Mouse (Mus musculus): ENCODE measurements around the gene Tmem189. TPM values are rescaled to one million over a fixed set of nuclear protein-coding genes. Genes with fewer than 3 reads are reported as not detected.

Tmem189 gene
- total and polyA plus RNA-seq, 3 experiments = 21.7 to 46.5 TPM; not detected in 1

GRCm38 (mm10) chr2:167659847-167660610 is 29.6 kb downstream of the Tmem189 start:
- Histone ChIP-seq H3K36me3 (ENCODE audit: control insufficient read depth in 1 of 2, insufficient read depth in 2 of 2, low read length in 2 of 2) (peaks cover 0 to 2% of the 10 kb centered on the region in 2 experiments; a peak in 1 of 4 replicates), H3K9me3 (replicated peaks; ENCODE audit: insufficient read depth, low read length) (no peaks in the 10 kb centered on the region), H3K27ac (ENCODE audit: control insufficient read depth, low read depth, low read length) (no peak overlapping the region), H3K4me1 (ENCODE audit: control insufficient read depth in 1 of 2, insufficient read depth in 2 of 2, low read length in 2 of 2) (peaks cover 0 to 16% of the 10 kb centered on the region in 2 experiments; a peak in 3 of 4 replicates), H3K4me3 (ENCODE audit: control insufficient read depth in 1 of 2, insufficient read depth in 1 of 2, low read depth in 2 of 2, low read length in 2 of 2) (peak overlapping the region in 1 of 2 experiments; percentile 82; a peak in 2 of 4 replicates), H3K79me2 (ENCODE audit: control insufficient read depth, insufficient read depth, low read length, poor library complexity) (peaks cover 10% of the 10 kb centered on the region), H3K27me3 (ENCODE audit: control insufficient read depth in 1 of 2, insufficient read depth in 2 of 2, low read length in 2 of 2) (peaks cover 0 to 1% of the 10 kb centered on the region in 2 experiments; a peak in 1 of 4 replicates), H3K9ac (ENCODE audit: control insufficient read depth, low read depth, low read length, poor library complexity, severe bottlenecking) (no peak overlapping the region)
- no peak for DNase-seq (ENCODE audit: low read depth, low spot score)
- TF ChIP-seq MXI1 (IDR thresholded peaks at IDR 0.05; ENCODE audit: low read depth, low read length) (no peak), UBTF (IDR thresholded peaks at IDR 0.05; ENCODE audit: borderline replicate concordance, insufficient read depth, low read depth, low read length) (no peak)

- H3K27ac ChIP-seq (ENCODE audit: control insufficient read depth, low read depth, low read length) = no peak overlapping the region
Observed at GRCm38 (mm10) chr2:167659177-167659846, 30.3 kb downstream of the Tmem189 start.

GRCm38 (mm10) chr2:167658712-167659111 is 30.9 kb downstream of the Tmem189 start:
- no peak for TF ChIP-seq ZMIZ1 (IDR thresholded peaks at IDR 0.05; ENCODE audit: low read depth, low read length)
- no peak for TF ChIP-seq MAX (IDR thresholded peaks at IDR 0.05; ENCODE audit: low read length)
- TF ChIP-seq MAFK (IDR thresholded peaks at IDR 0.05; ENCODE audit: borderline replicate concordance, low read depth, low read length) = no peak
- no peak for TF ChIP-seq EP300 (IDR thresholded peaks at IDR 0.05; ENCODE audit: low read depth in 1 of 2, low read length in 2 of 2)
- no peak for TF ChIP-seq MAZ (IDR thresholded peaks at IDR 0.05; ENCODE audit: low read depth, low read length)
- TF ChIP-seq RAD21 (IDR thresholded peaks at IDR 0.05; ENCODE audit: low read depth, low read length) = no peak
- no peak for TF ChIP-seq SMC3 (IDR thresholded peaks at IDR 0.05; ENCODE audit: low read depth, low read length)
- TF ChIP-seq MYC (IDR thresholded peaks at IDR 0.05; ENCODE audit: low read depth, low read length) = no peak
- no peak overlapping the region for H3K9ac ChIP-seq (ENCODE audit: control insufficient read depth, low read depth, low read length, poor library complexity, severe bottlenecking)
- H3K79me2 ChIP-seq (ENCODE audit: control insufficient read depth, insufficient read depth, low read length, poor library complexity) = peaks cover 10% of the 10 kb centered on the region
- H3K36me3 ChIP-seq (ENCODE audit: control insufficient read depth in 1 of 2, insufficient read depth in 2 of 2, low read length in 2 of 2) = peaks cover 0 to 2% of the 10 kb centered on the region in 2 experiments; a peak in 2 of 4 replicates
- H3K4me1 ChIP-seq (ENCODE audit: control insufficient read depth in 1 of 2, insufficient read depth in 2 of 2, low read length in 2 of 2) = peaks cover 0 to 16% of the 10 kb centered on the region in 2 experiments; a peak in 3 of 4 replicates
- no peaks in the 10 kb centered on the region for H3K9me3 ChIP-seq (replicated peaks; ENCODE audit: insufficient read depth, low read length)
- H3K27ac ChIP-seq (ENCODE audit: control insufficient read depth, low read depth, low read length) = no peak overlapping the region
- H3K27me3 ChIP-seq (ENCODE audit: control insufficient read depth in 1 of 2, insufficient read depth in 2 of 2, low read length in 2 of 2) = no peaks in the 10 kb centered on the region
- H3K4me3 ChIP-seq (ENCODE audit: control insufficient read depth in 1 of 2, insufficient read depth in 1 of 2, low read depth in 2 of 2, low read length in 2 of 2) = no peak overlapping the region
- DNase-seq (ENCODE audit: low read depth, low spot score) = no peak

More at GRCm38 (mm10) chr2:167659177-167659846, 30.3 kb downstream of the Tmem189 start:
- H3K9me3 ChIP-seq (replicated peaks; ENCODE audit: insufficient read depth, low read length) = no peaks in the 10 kb centered on the region
- no peak for DNase-seq (ENCODE audit: low read depth, low spot score)
- peaks cover 0 to 16% of the 10 kb centered on the region in 2 experiments; a peak in 3 of 4 replicates for H3K4me1 ChIP-seq (ENCODE audit: control insufficient read depth in 1 of 2, insufficient read depth in 2 of 2, low read length in 2 of 2)
- H3K4me3 ChIP-seq (ENCODE audit: control insufficient read depth in 1 of 2, insufficient read depth in 1 of 2, low read depth in 2 of 2, low read length in 2 of 2) = no peak overlapping the region
- TF ChIP-seq USF1 (IDR thresholded peaks at IDR 0.05; ENCODE audit: low read depth, low read length) (no peak), POLR2AphosphoS2 (IDR thresholded peaks at IDR 0.05; ENCODE audit: low read length) (no peak), NRF1 (IDR thresholded peaks at IDR 0.05; ENCODE audit: insufficient read depth, low read depth, low read length, poor library complexity, severe bottlenecking) (no peak), TCF12 (IDR thresholded peaks at IDR 0.05; ENCODE audit: low read depth, low read length) (no peak), NELFE (IDR thresholded peaks at IDR 0.05; ENCODE audit: low read depth, low read length) (no peak)
- H3K36me3 ChIP-seq (ENCODE audit: control insufficient read depth in 1 of 2, insufficient read depth in 2 of 2, low read length in 2 of 2) = peaks cover 0 to 2% of the 10 kb centered on the region in 2 experiments; a peak in 2 of 4 replicates
- no peaks in the 10 kb centered on the region for H3K27me3 ChIP-seq (ENCODE audit: control insufficient read depth in 1 of 2, insufficient read depth in 2 of 2, low read length in 2 of 2)
- no peak overlapping the region for H3K9ac ChIP-seq (ENCODE audit: control insufficient read depth, low read depth, low read length, poor library complexity, severe bottlenecking)
- H3K79me2 ChIP-seq (ENCODE audit: control insufficient read depth, insufficient read depth, low read length, poor library complexity) = peaks cover 10% of the 10 kb centered on the region

Data from MEL (cell line).